Mouse (Mus musculus) CD4-positive, CD25-positive, alpha-beta regulatory T cell, adult 4 months (primary cell): ENCODE measurements at regions not wholly inside any gene's neighbourhood (a gene's known extent, or its start where the extent isn't known, plus 50 kb on each side); places are given as distances from the start of the nearest gene placed in this dataset.
"Not testable (repeated sequence)": the region's sequence is repeated elsewhere in the genome, so short reads cannot be mapped to it uniquely, and the experiment has no call there.

ENCODE experiments used
- ATAC-seq: one replicate; pipeline ENCODE4 v1.8.0; 2017

DNA sequence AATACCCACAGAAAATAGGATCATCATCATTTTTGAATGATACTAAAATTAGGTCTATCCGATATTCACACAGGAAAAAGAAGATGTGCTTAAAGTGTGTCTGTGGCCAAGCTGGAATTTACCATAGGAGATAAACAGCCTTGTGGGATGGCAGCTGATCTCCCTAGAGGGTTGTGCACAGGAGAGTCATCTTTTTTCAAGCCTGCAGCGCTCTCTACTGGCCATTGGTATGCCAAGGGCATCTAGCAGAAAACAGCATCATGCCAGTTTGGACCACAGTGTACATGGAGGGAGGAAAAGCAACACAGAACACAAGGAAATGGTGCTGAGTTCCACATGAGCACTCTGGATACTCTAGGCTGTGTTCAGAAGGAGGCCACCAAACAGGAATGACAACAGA is 74.1 kb upstream of the Diaph3 start:
- ATAC-seq: peak; percentile 60

GRCm38 (mm10) chr14:87217042-87217441 is 76.0 kb upstream of the Diaph3 start:
- no peak for ATAC-seq

GRCm38 (mm10) chr14:87219975-87220374 is 78.9 kb upstream of the Diaph3 start:
- no peak for ATAC-seq

DNA sequence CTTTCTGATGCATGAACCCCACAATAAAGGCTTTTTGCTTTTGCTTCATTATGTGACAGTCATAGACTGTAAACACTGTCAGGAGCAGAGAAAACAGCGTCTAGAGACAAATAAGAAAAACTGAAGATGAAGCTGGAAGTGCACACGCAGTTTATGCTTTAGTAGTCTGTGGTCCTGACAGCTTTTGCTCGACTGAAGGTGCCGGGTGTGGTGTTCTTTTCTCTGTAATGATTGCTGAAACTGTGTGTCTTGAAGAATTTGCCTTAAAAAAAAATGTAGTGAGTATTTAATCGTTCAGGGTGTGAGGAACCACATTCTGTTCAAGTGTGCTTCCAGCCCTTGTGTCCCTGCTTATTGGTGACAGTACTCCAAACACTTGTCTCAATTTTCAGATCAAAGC is 83.8 kb upstream of the Diaph3 start:
- ATAC-seq: no peak

DNA sequence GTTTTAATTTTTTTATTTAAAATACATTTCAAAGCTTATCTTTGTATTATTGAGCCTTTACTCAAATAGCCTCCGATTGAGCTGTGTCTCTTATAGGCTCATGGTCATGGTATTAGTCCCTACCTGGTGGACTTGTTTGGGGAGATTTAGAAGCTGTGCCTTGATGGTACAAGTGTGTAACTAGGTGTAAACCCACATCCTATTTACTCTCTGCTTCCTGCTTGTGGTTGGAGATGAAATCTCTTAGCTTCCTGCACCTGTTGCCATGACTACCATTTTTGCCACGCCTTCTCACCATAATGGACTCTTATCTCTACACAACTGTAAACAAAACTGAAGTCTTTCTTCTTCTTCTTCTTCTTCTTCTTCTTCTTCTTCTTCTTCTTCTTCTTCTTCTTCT is 108.2 kb upstream of the Diaph3 start:
- ATAC-seq: peak; percentile 78

GRCm38 (mm10) chr14:87255484-87256208 is 114.6 kb upstream of the Diaph3 start:
- no peak for ATAC-seq

- no peak for ATAC-seq
Measured at GRCm38 (mm10) chr14:87261726-87262125, 120.7 kb upstream of the Diaph3 start.

DNA sequence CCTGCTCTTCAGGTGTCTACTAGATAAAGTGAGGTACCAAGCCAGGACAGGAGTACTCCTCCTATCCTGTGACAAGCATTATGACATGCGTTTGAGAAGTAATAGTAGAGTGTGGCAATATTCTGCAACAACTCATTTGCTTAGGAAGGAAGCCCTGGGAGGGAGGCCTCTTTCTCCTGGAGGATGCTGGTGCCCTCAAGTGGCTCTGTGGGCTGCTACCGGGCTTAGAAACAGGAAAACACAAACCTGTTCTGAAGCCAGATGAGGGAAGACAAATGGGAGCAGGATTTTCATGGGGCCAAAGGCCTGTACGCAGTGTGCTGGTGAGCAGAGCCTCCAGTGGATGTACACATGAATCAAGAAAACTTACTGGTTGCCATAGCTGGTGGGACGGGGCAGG is 123.8 kb upstream of the Diaph3 start:
- ATAC-seq: no peak

- no peak for ATAC-seq
Measured at GRCm38 (mm10) chr14:87266309-87266708, 125.3 kb upstream of the Diaph3 start.

GRCm38 (mm10) chr14:87289266-87289665 is 127.2 kb upstream of the Tdrd3 start:
- not testable (repeated sequence) for ATAC-seq

- ATAC-seq: no peak
Measured at GRCm38 (mm10) chr14:87289708-87290243, 126.7 kb upstream of the Tdrd3 start.

- ATAC-seq: no peak
Measured at GRCm38 (mm10) chr14:87295206-87295605, 121.2 kb upstream of the Tdrd3 start.

DNA sequence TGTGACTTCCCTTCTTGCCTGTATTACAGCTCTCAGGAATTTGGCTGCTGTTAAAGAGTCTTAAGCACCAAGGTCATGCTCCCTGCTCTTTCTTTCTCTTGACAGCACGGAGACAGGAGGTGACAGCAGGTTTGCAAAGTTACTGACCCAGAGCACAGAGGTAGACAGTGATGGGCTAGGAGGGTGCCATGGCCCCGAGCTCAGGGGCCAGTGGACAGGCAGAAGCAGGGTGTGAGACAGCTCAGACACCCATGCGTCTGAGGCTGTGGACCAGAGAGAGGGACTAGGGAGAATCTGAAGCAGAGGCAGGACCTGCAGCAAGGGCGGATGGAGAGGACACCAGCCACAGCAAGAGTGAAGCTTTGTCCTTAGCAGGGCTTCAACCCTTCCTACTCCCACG is 119.3 kb upstream of the Tdrd3 start:
- no peak for ATAC-seq

DNA sequence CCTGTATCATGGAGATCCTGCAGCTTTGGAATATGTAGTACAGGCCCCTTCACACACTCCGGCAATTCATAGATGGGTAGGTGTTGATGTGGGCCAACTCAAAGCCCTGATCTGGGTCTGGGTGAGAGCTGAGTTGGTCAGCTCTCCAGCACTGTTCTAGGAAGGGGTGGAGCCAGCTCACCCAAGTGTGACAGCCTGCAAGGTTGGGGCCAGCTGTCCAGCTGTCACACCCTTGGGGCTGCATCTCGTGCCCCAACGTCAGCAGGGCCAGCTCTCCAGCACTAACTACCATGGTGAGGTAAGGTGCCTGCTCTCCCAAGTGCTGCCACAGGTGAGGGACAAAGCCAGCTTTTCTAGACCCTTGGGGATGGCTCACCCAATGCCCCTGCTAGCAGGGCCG is 115.6 kb upstream of the Tdrd3 start:
- no peak for ATAC-seq

- ATAC-seq: no peak
Measured at GRCm38 (mm10) chr14:87301564-87301963, 114.9 kb upstream of the Tdrd3 start.

DNA sequence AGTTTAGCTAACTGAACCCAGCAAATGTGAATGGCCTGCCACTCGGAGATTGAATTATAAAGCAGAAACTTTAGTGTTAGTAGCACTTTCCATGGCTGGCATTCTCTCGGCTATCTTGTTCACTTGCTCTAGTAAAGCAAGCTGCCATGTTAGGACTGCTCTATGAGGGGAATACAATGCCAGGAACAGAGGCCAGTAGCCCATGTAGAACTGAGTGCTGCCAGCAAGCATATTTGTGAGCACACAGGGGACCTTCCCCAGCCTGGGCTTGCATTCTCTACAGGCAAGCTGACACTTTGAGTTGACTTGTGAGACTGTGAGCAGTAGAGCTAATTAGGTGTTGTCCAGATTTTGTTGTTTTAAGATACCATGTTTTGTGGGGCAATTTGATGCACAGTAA is 111.0 kb upstream of the Tdrd3 start:
- no peak for ATAC-seq

- ATAC-seq: no peak
Measured at GRCm38 (mm10) chr14:87306011-87306410, 110.4 kb upstream of the Tdrd3 start.

DNA sequence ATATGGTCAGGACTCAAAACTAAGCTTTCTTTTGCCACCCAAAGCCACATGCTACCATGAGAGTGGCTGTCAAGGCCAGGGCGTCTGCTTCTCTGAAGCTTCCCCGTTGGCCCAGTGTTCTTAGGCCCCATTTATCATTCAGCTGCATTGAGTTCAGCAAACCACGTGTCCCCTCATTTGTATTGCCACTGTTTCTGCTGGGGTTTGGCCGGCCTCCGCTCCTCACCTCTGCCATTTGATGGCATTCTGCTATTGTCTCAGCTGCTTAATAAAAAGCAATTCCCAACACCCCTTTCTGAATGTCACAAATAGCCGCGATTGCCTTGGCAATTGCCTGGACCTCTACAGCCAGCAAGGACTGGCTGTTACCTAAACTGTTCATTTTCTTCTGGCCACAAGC is 108.4 kb upstream of the Tdrd3 start:
- ATAC-seq: no peak

GRCm38 (mm10) chr14:87312318-87312717 is 104.1 kb upstream of the Tdrd3 start:
- ATAC-seq: no peak

- ATAC-seq: peak; percentile 82
Measured at GRCm38 (mm10) chr14:87314999-87315732, 101.3 kb upstream of the Tdrd3 start.

GRCm38 (mm10) chr14:87327841-87328240 is 88.6 kb upstream of the Tdrd3 start:
- ATAC-seq: no peak

DNA sequence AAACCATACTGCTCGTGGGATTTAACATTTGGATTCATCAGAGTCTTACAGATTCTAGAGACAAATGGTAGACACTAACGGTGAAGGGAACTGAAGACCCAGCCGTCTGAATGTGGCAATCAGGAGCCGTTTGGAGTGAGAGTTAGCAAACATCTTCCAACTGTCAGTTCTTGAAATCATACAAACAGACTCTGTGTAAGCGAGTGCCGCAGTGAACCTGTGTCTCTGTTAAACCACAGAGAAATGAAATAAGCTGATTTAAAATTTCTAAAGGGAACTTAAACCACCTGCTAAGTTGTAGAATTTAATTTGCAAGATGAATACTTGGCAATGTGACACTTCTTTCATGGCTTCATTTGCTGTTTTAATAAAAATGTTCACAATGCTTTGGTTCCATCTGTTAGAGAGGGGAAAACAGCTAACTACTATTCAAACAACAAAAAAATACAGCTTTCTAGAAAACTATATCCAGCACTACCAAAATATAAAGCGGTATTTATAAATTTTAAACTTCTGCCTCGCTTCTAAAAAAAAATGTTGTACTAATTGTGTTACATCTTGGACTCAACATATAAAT is 78.4 kb upstream of the Tdrd3 start:
- ATAC-seq: no peak

- no peak for ATAC-seq
Measured at GRCm38 (mm10) chr14:87344540-87344939, 71.9 kb upstream of the Tdrd3 start.

GRCm38 (mm10) chr14:87346812-87347211 is 69.6 kb upstream of the Tdrd3 start:
- ATAC-seq: no peak
